In genomic region chr11:95585281-95585680, GRCm38 (mm10) we compare ENCODE assay signal across 8 mouse cellular contexts. TPM values are rescaled to one million over a fixed set of nuclear protein-coding genes. Genes with fewer than 3 reads are reported as not detected.
DNase-seq lines count a peak whose midpoint lies in the region; ATAC-seq and TF ChIP-seq lines count a peak whose summit lies in the region.

No protein-coding gene starts in this region.

- H3K27me3 ChIP-seq in E14TG2a.4 (ENCODE audit: insufficient read depth, low read length): peaks cover 73% of the 10 kb centered on the region
- peaks cover 19% of the 10 kb centered on the region for H3K27me3 ChIP-seq in limb, embryonic 11.5 days (ENCODE audit: control insufficient read depth, insufficient read depth, low read length)
- H3K27me3 ChIP-seq in neural tube, embryonic 13.5 days: peaks cover 61% of the 10 kb centered on the region

- no peak overlapping the region for H3K27ac ChIP-seq in limb, embryonic 11.5 days (replicated peaks; ENCODE audit: low read depth, low read length)
- peak overlapping the region; percentile 38; the same call in 1 of the 2 replicates for H3K27ac ChIP-seq in neural tube, embryonic 13.5 days (replicated peaks)

- 0 out of 2 replicates have a peak, but pooled peaks have one; percentile 5 for ATAC-seq in limb, embryonic 11.5 days (ENCODE audit: insufficient number of reproducible peaks, low FRiP score, low TSS enrichment, low read depth)
- ATAC-seq in neural tube, embryonic 13.5 days (ENCODE audit: low read depth): no peak
- no peak for ATAC-seq in erythroblast, adult 5-6 weeks (replicated peaks; ENCODE audit: low FRiP score, poor library complexity, severe bottlenecking)

- H3K9me3 ChIP-seq in E14TG2a.4 (ENCODE audit: low read length): no peaks in the 10 kb centered on the region
- H3K9me3 ChIP-seq in limb, embryonic 11.5 days (ENCODE audit: control insufficient read depth, low read length): no peaks in the 10 kb centered on the region
- no peaks in the 10 kb centered on the region for H3K9me3 ChIP-seq in neural tube, embryonic 13.5 days

- TF ChIP-seq CTCF in E14TG2a.4 (conservative IDR thresholded peaks at IDR 0.05; ENCODE audit: low read length): no peak

- under 1% methylated on average over 24 of the region's 24 CpGs for WGBS in limb, embryonic 11.5 days
- under 1% methylated on average over 24 of the region's 24 CpGs for WGBS in neural tube, embryonic 13.5 days

- H3K4me2 ChIP-seq in limb, embryonic 11.5 days (ENCODE audit: low read depth, severe bottlenecking): peak overlapping the region; percentile 61
- H3K4me2 ChIP-seq in neural tube, embryonic 13.5 days: peak overlapping the region; percentile 80

- H3K4me3 ChIP-seq in E14TG2a.4 (replicated peaks; ENCODE audit: low read length): peak overlapping the region; percentile 82
- H3K4me3 ChIP-seq in limb, embryonic 11.5 days (ENCODE audit: low read depth, low read length): peak overlapping the region; percentile 39
- peak overlapping the region; percentile 53 for H3K4me3 ChIP-seq in neural tube, embryonic 13.5 days

- H3K36me3 ChIP-seq in E14TG2a.4 (ENCODE audit: insufficient read depth, low read length): peaks cover 14% of the 10 kb centered on the region
- H3K36me3 ChIP-seq in limb, embryonic 11.5 days (ENCODE audit: control insufficient read depth, insufficient read depth, low read length): no peaks in the 10 kb centered on the region
- H3K36me3 ChIP-seq in neural tube, embryonic 13.5 days: no peaks in the 10 kb centered on the region

- intact Hi-C loops in heart, postnatal 10 days (cut with DNase I): no loop called here
- intact Hi-C loops in left cerebral cortex, postnatal 14 days (cut with DNase I): no loop called here

- H3K4me1 ChIP-seq in E14TG2a.4 (replicated peaks; ENCODE audit: low read depth, low read length): peaks cover 91% of the 10 kb centered on the region
- peaks cover 74% of the 10 kb centered on the region for H3K4me1 ChIP-seq in limb, embryonic 11.5 days (ENCODE audit: control insufficient read depth, insufficient read depth, low read length)
- peaks cover 82% of the 10 kb centered on the region for H3K4me1 ChIP-seq in neural tube, embryonic 13.5 days (replicated peaks)

- DNase-seq in adrenal gland, postnatal 36 days: peak; percentile 50
- DNase-seq in heart, postnatal 10 days: peak; percentile 46 to 51
- peak; percentile 85 for DNase-seq in limb, embryonic 11.5 days (ENCODE audit: low spot score)
- DNase-seq in left cerebral cortex, postnatal 14 days (ENCODE audit: low spot score in 2 of 2): no peak
- DNase-seq in testis, postnatal 14 days (ENCODE audit: low spot score): no peak

- H3K9ac ChIP-seq in limb, embryonic 11.5 days (ENCODE audit: low read length): no peak overlapping the region
- H3K9ac ChIP-seq in neural tube, embryonic 13.5 days: peak overlapping the region; percentile 81

RNA-seq across cellular contexts. Expression of gene Ngfr, which starts 2.3 kb away (rescaled TPM):
- total RNA-seq in adrenal gland, postnatal 36 days (2021): 1 to 10 TPM; 3.6 to 4.0 TPM
- total RNA-seq in heart, postnatal 10 days (2021): 1 to 10 TPM; 2.7 to 4.4 TPM
- 12.4 and 13.4 TPM in 2 replicates for polyA plus RNA-seq in limb, embryonic 11.5 days (2014; fragmentation: Nextera tagmentation; extraction: Ambion mirVana)
- 97.1 and 121 TPM in 2 replicates for polyA plus RNA-seq in neural tube, embryonic 13.5 days (2015; fragmentation: Nextera tagmentation; extraction: Ambion mirVana)
- total RNA-seq in left cerebral cortex, postnatal 14 days (2021): 1 to 10 TPM in 1 of 2 experiments, under 1 TPM in 1; 0.94 to 2.0 TPM
- not detected in 2 replicates for total RNA-seq in erythroblast, adult 5-6 weeks (2015; ENCODE audit: low replicate concordance)
- not detected in 2 replicates for total RNA-seq in erythroblast, adult 5-6 weeks (2017; ENCODE audit: low replicate concordance)

Comparison
In these comparisons a context has a peak if more than half of its experiments do, and no peak if none do; other contexts are left out.
1. DNase-seq: peak in adrenal gland, postnatal 36 days (2 of 2), heart, postnatal 10 days (2 of 2) and limb, embryonic 11.5 days (single experiment); none in left cerebral cortex, postnatal 14 days (0 of 2) and testis, postnatal 14 days (single experiment).
2. Peak in every context shown above with its lines, with median percentiles within 50 percentile points of each other: H3K4me3 ChIP-seq.